Mouse (Mus musculus): Measurements from ENCODE around the gene Nsa2. TPM values are rescaled to one million over a fixed set of nuclear protein-coding genes. Genes with fewer than 3 reads are reported as not detected.
"Not testable (repeated sequence)": the region's sequence is repeated elsewhere in the genome, so short reads cannot be mapped to it uniquely, and the experiment has no call there.

The Nsa2 gene
- 10 to 100 TPM; 32.0 to 45.4 (median 41.9) TPM for total RNA-seq (2022)

- peak; percentile 93 for DNase-seq (ENCODE audit: low spot score)
These were observed at the start of gene Nsa2, which contains the start of gene Gfm2 for GRCm38 (mm10) chr13:97137466-97138400. Nsa2 (minus strand) TSS chr13:97137937. Gfm2 (plus strand) TSS chr13:97137937.

GRCm38 (mm10) chr13:97186346-97186745 lies 48.6 kb upstream of the Nsa2 start:
- DNase-seq (ENCODE audit: low spot score): no peak

GRCm38 (mm10) chr13:97184656-97185055 lies 46.9 kb upstream of the Nsa2 start:
- DNase-seq (ENCODE audit: low spot score): no peak

- DNase-seq (ENCODE audit: low spot score): no peak
These were observed 46.4 kb upstream of the Nsa2 start for GRCm38 (mm10) chr13:97184168-97184567.

GRCm38 (mm10) chr13:97182821-97183220 lies 45.1 kb upstream of the Nsa2 start:
- DNase-seq (ENCODE audit: low spot score): no peak

- DNase-seq (ENCODE audit: low spot score): no peak
These were observed 42.5 kb upstream of the Nsa2 start for GRCm38 (mm10) chr13:97180113-97180828.

- no peak for DNase-seq (ENCODE audit: low spot score)
These were observed 41.2 kb upstream of the Nsa2 start for GRCm38 (mm10) chr13:97178943-97179342.

GRCm38 (mm10) chr13:97176731-97177130 lies 39.0 kb upstream of the Nsa2 start:
- no peak for DNase-seq (ENCODE audit: low spot score)

GRCm38 (mm10) chr13:97175520-97176264 lies 38.0 kb upstream of the Nsa2 start:
- DNase-seq (ENCODE audit: low spot score): no peak

- DNase-seq (ENCODE audit: low spot score): peak; percentile 12
These were observed 8.1 kb upstream of the Nsa2 start for GRCm38 (mm10) chr13:97145834-97146233.

GRCm38 (mm10) chr13:97142321-97142720 lies 4.6 kb upstream of the Nsa2 start:
- no peak for DNase-seq (ENCODE audit: low spot score)

GRCm38 (mm10) chr13:97138404-97138931 lies 731 bp upstream of the Nsa2 start:
- DNase-seq (ENCODE audit: low spot score): not testable (repeated sequence)

GRCm38 (mm10) chr13:97130413-97130812 lies 7.3 kb downstream of the Nsa2 start:
- DNase-seq (ENCODE audit: low spot score): not testable (repeated sequence)

- DNase-seq (ENCODE audit: low spot score): not testable (repeated sequence)
These were observed 8.1 kb downstream of the Nsa2 start for GRCm38 (mm10) chr13:97129654-97130053.

- DNase-seq (ENCODE audit: low spot score): no peak
These were observed 16.4 kb downstream of the Nsa2 start for GRCm38 (mm10) chr13:97121341-97121740.

- no peak for DNase-seq (ENCODE audit: low spot score)
These were observed 28.7 kb downstream of the Nsa2 start for GRCm38 (mm10) chr13:97109046-97109445.

- not testable (repeated sequence) for DNase-seq (ENCODE audit: low spot score)
These were observed 30.0 kb downstream of the Nsa2 start for GRCm38 (mm10) chr13:97107721-97108120.

- DNase-seq (ENCODE audit: low spot score): no peak
These were observed 32.7 kb downstream of the Nsa2 start for GRCm38 (mm10) chr13:97104996-97105395.

GRCm38 (mm10) chr13:97099187-97099852 lies 38.4 kb downstream of the Nsa2 start, which contains the start of gene Gm6169:
Gm6169 (minus strand) TSS chr13:97099237.
- DNase-seq (ENCODE audit: low spot score): peak; percentile 13

- DNase-seq (ENCODE audit: low spot score): no peak
These were observed 42.0 kb downstream of the Nsa2 start for GRCm38 (mm10) chr13:97095726-97096125.

- no peak for DNase-seq (ENCODE audit: low spot score)
These were observed 49.6 kb downstream of the Nsa2 start for GRCm38 (mm10) chr13:97088183-97088582.

Measured in heart, adult 8-10 months (tissue).